Mouse (Mus musculus) heart, embryonic 16.5 days (tissue): ENCODE measurements at regions not wholly inside any gene's neighbourhood (a gene's known extent, or its start where the extent isn't known, plus 50 kb on each side); places are given as distances from the start of the nearest gene placed in this dataset.

Experiments
- ATAC-seq: fragments of 200-750 bp; cut with Nextera tagmentation; replicated peaks from 2 replicates; pipeline ENCODE4 v1.8.0; 2017; ENCODE audit warnings: moderate number of reproducible peaks; ENCODE audit not compliant: insufficient read depth, low FRiP score; ENCODE audit errors: extremely low read depth
- H3K27ac ChIP-seq: fragments of 300-500 bp; sonication (generic); 2 replicates; pipeline ENCODE4 v1.5.1; 2014; ENCODE audit warnings: mild to moderate bottlenecking, low read length, control low read depth, moderate library complexity
- H3K27me3 ChIP-seq: fragments of 300-500 bp; sonication (generic); 2 replicates; pipeline ENCODE4 v1.6.1; 2014; ENCODE audit warnings: low read length, mixed read lengths; ENCODE audit not compliant: control insufficient read depth, insufficient read depth
- H3K36me3 ChIP-seq: fragments of 300-500 bp; sonication (generic); 2 replicates; pipeline ENCODE4 v1.6.1; 2014; ENCODE audit not compliant: control insufficient read depth, insufficient read depth
- H3K4me1 ChIP-seq: fragments of 300-500 bp; sonication (generic); 2 replicates; pipeline ENCODE4 v1.6.1; 2014; ENCODE audit warnings: low read length, mixed read lengths; ENCODE audit not compliant: control insufficient read depth, insufficient read depth
- H3K4me2 ChIP-seq: fragments of 300-500 bp; sonication (generic); 2 replicates; pipeline ENCODE4 v1.6.1; 2014; ENCODE audit warnings: low read depth, mild to moderate bottlenecking, control low read depth, low read length
- H3K4me3 ChIP-seq: fragments of 300-500 bp; sonication (generic); 2 replicates; pipeline ENCODE4 v1.5.1; 2014; ENCODE audit warnings: mild to moderate bottlenecking, control low read depth, low read length
- H3K9ac ChIP-seq: fragments of 300-500 bp; sonication (generic); 2 replicates; pipeline ENCODE4 v1.6.1; 2014; ENCODE audit warnings: low read length, control low read depth
- H3K9me3 ChIP-seq: fragments of 300-500 bp; sonication (generic); replicated peaks from 2 replicates; pipeline ENCODE4 v1.6.1; 2016; ENCODE audit warnings: low read length; ENCODE audit not compliant: control insufficient read depth
- WGBS: fragments of 180-500 bp; shearing (Covaris S2); extraction: QIAGEN DNeasy Blood & Tissue Kit; methylation state at CpG from one replicate; pipeline ENCODE4 v1.1.7; 2014; 5-methylcytosine and 5-hydroxymethylcytosine counted together

DNA sequence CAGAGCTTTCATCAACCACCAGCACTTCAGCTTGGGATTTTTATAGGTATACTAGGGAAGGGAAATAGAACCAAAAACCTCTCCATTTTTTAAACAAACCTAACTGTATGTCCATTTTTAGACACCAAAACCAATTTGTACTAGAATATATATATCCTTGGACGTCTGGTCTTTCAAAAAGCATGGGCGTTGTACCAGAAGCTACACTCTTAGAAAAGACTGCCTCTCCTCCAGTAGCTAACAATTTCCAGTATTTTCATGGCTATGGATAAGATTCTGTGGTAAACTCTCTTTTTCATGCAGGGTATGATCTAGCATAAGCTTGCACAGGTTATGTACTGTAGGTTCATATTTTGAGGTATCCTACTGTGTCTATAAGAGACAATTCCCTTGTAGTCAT lies 219.1 kb upstream of the Nudt12 start:
- Histone ChIP-seq H3K9ac (no peak overlapping the region), H3K4me3 (no peak overlapping the region), H3K27ac (no peak overlapping the region), H3K4me1 (no peaks in the 10 kb centered on the region), H3K27me3 (no peaks in the 10 kb centered on the region), H3K9me3 (no peaks in the 10 kb centered on the region), H3K4me2 (no peak overlapping the region), H3K36me3 (no peaks in the 10 kb centered on the region)
- no peak for ATAC-seq
- WGBS = 63% methylated on average over 2 of the region's 2 CpGs
